Mouse (Mus musculus) intestine, embryonic 15.5 days (tissue): ENCODE measurements around the gene Acly. TPM values are rescaled to one million over a fixed set of nuclear protein-coding genes. Genes with fewer than 3 reads are reported as not detected.
A peak's percentile ranks its signal among the peaks of the same experiment; 100 is the strongest.
"Not testable (repeated sequence)": the region's sequence is repeated elsewhere in the genome, so short reads cannot be mapped to it uniquely, and the experiment has no call there.

Source experiments
- ATAC-seq: fragments of 200-750 bp; cut with Nextera tagmentation; 2 replicates; pipeline ENCODE4 v1.8.0; 2017; ENCODE audit warnings: moderate TSS enrichment, moderate library complexity
- H3K27ac ChIP-seq: fragments of 300-500 bp; sonication (generic); 2 replicates; pipeline ENCODE4 v1.5.1; 2015; ENCODE audit warnings: mild to moderate bottlenecking, inconsistent platforms
- H3K27me3 ChIP-seq: fragments of 300-500 bp; sonication (generic); replicated peaks from 2 replicates; pipeline ENCODE4 v1.6.1; 2015; ENCODE audit warnings: inconsistent platforms
- H3K36me3 ChIP-seq: fragments of 300-500 bp; sonication (generic); 2 replicates; pipeline ENCODE4 v1.6.1; 2015; ENCODE audit warnings: inconsistent platforms
- H3K4me1 ChIP-seq: fragments of 300-500 bp; sonication (generic); replicated peaks from 2 replicates; pipeline ENCODE4 v1.6.1; 2015; ENCODE audit warnings: inconsistent platforms
- H3K4me2 ChIP-seq: fragments of 300-500 bp; sonication (generic); replicated peaks from 2 replicates; pipeline ENCODE4 v1.6.1; 2015; ENCODE audit warnings: mild to moderate bottlenecking, inconsistent platforms
- H3K4me3 ChIP-seq: fragments of 300-500 bp; sonication (generic); replicated peaks from 2 replicates; pipeline ENCODE4 v1.5.1; 2015; ENCODE audit warnings: inconsistent platforms
- H3K9ac ChIP-seq: fragments of 300-500 bp; sonication (generic); 2 replicates; pipeline ENCODE4 v1.6.1; 2015; ENCODE audit warnings: inconsistent platforms
- H3K9me3 ChIP-seq: fragments of 300-500 bp; sonication (generic); 2 replicates; pipeline ENCODE4 v1.6.1; 2016; ENCODE audit warnings: inconsistent platforms
- WGBS: fragments of 180-500 bp; shearing (Covaris S2); methylation state at CpG from one replicate; pipeline ENCODE4 v1.1.7; 2015; 5-methylcytosine and 5-hydroxymethylcytosine counted together
- polyA plus RNA-seq: library from polyadenylated mRNA; unstranded; fragments of >200 nt; fragmentation: Nextera tagmentation; extraction: Ambion mirVana; gene quantifications from 2 replicates; pipeline ENCODE4 v1.2.1, GENCODE M21; 2015

Acly gene
- polyA plus RNA-seq, 1 experiment from 2014 or later: 153 TPM

DNA sequence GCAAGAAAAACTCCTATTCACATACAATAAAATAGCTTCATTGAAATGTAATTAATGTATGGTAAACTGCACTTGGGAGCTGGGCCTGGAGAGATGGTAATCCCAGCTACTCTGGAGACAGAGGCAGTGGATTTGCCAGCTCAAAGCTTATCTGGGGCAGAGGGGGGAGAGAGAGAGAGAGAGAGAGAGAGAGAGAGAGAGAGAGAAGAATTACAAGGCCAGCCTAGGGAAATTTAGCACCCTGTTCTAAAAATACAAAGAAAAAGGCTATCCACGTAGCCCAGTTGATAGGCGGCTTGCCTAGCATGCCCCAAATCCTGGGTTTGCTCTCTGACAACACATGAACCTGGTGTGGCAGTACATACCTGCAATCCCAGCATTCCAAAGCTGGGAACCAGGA lies 13.8 kb upstream of the Acly start:
- Histone ChIP-seq H3K36me3 (no peaks in the 10 kb centered on the region), H3K27me3 (no peaks in the 10 kb centered on the region), H3K4me1 (peaks cover 6% of the 10 kb centered on the region), H3K27ac (no peak overlapping the region), H3K4me3 (no peak overlapping the region), H3K9me3 (no peaks in the 10 kb centered on the region), H3K4me2 (no peak overlapping the region), H3K9ac (no peak overlapping the region)
- 69% methylated on average over 2 of the region's 2 CpGs for WGBS
- ATAC-seq: no peak

DNA sequence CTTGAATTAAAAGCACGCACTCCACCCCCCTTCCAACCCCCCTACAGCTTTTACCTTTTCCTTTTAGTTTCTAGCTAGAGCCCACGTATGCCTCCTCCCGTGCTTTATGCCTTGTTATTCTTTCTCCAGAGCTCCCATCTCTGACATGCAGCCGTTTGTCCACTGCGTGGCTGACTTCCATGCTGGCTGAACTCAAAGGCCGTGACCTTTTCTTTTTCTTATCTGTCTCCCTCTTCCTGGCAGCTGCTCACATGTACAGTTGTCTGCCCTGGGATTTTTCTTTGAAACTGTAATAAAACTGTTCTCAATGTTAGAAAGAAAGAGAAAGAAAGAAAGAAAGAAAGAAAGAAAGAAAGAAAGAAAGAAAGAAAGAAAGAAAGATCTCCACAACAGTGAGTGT lies 13.2 kb upstream of the Acly start:
- Histone ChIP-seq H3K9me3 (no peaks in the 10 kb centered on the region), H3K27ac (no peak overlapping the region), H3K4me1 (peaks cover 6% of the 10 kb centered on the region), H3K36me3 (no peaks in the 10 kb centered on the region), H3K27me3 (no peaks in the 10 kb centered on the region), H3K9ac (no peak overlapping the region), H3K4me3 (no peak overlapping the region), H3K4me2 (no peak overlapping the region)
- ATAC-seq: no peak
- WGBS: 33% methylated on average over 6 of the region's 6 CpGs

DNA sequence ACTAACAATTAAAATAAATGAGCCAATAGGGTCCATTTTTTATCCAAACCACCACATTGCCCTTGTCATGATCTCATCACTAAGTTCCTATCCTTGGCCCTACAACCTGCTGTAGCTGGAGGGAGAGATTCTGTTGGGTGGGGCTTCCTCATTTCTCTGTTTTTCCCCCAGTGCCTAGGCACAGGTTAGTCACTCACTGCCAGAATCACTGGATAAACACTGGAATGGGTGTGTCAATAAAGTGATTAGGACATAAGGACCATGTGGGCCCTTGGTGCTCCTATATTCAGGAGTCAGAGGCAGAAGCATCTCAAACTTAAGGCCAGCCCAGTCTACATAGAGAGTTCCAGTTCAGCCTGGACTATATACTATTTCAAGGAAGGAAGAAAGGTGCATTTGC lies 8.7 kb upstream of the Acly start:
- Histone ChIP-seq H3K4me2 (no peak overlapping the region), H3K27me3 (no peaks in the 10 kb centered on the region), H3K4me1 (no peaks in the 10 kb centered on the region), H3K27ac (no peak overlapping the region), H3K9ac (no peak overlapping the region), H3K4me3 (no peak overlapping the region), H3K9me3 (no peaks in the 10 kb centered on the region), H3K36me3 (no peaks in the 10 kb centered on the region)
- no peak for ATAC-seq

- Histone ChIP-seq H3K4me1 (no peaks in the 10 kb centered on the region), H3K9me3 (no peaks in the 10 kb centered on the region), H3K9ac (no peak overlapping the region), H3K36me3 (no peaks in the 10 kb centered on the region), H3K27ac (no peak overlapping the region), H3K4me3 (no peak overlapping the region), H3K27me3 (no peaks in the 10 kb centered on the region), H3K4me2 (no peak overlapping the region)
- WGBS: 81% methylated on average over 1 of the region's 1 CpGs
- ATAC-seq: no peak
These were observed 8.2 kb upstream of the Acly start for GRCm38 (mm10) chr11:100535996-100536395.

DNA sequence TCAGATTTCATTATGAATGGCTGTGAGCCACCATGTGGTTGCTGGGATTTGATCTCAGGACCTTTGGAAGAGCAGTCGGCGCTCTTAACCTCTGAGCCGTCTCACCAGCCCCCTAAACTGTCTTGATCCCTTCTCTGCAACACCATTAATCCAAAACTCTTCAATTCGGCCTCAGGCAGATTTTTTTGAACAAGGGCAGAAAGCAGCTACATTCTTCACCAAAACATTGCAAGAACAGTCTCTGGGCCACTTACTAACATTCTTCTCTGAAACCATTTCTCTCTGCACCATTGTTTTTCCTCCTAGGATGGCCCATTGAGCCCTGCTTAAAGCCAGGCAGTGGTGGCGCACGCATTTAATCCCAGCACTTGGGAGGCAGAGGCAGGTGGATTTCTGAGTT lies 7.0 kb upstream of the Acly start:
- not testable (repeated sequence) for H3K27ac ChIP-seq, H3K9me3 ChIP-seq, H3K36me3 ChIP-seq, H3K4me1 ChIP-seq, ATAC-seq, H3K27me3 ChIP-seq, H3K9ac ChIP-seq, H3K4me2 ChIP-seq, H3K4me3 ChIP-seq
- 85% methylated on average over 6 of the region's 6 CpGs for WGBS

GRCm38 (mm10) chr11:100534411-100534810 lies 6.6 kb upstream of the Acly start:
- ATAC-seq, H3K27ac ChIP-seq, H3K9ac ChIP-seq, H3K4me2 ChIP-seq, H3K9me3 ChIP-seq, H3K36me3 ChIP-seq, H3K4me1 ChIP-seq, H3K27me3 ChIP-seq, H3K4me3 ChIP-seq: not testable (repeated sequence)
- 84% methylated on average over 2 of the region's 2 CpGs for WGBS

DNA sequence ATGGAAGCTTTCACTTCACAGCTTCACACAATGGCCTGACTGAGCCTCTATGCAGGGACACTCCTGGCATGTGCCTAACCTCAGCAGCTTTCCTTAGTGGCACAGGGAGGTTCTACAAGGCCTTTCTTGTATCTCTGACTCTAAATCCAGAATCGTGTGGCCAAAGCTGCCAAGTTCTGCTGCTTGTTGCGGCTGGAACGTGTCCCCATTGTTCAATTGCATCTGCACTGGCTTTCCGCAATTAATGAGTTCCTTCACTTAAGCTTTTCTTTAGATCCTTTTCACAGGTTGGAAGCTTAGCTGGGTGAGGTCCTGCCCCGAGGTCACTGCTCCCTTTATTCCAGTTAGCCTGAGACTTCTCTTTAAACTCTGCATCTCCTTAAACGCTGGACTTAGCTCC lies 6.1 kb upstream of the Acly start:
- peaks cover under 1% of the 10 kb centered on the region; the same call in 1 of the 2 replicates for H3K4me1 ChIP-seq
- no peaks in the 10 kb centered on the region for H3K9me3 ChIP-seq
- no peak overlapping the region for H3K4me2 ChIP-seq
- no peaks in the 10 kb centered on the region for H3K36me3 ChIP-seq
- H3K27me3 ChIP-seq: no peaks in the 10 kb centered on the region
- WGBS: 83% methylated on average over 6 of the region's 6 CpGs
- ATAC-seq: no peak
- no peak overlapping the region for H3K9ac ChIP-seq
- no peak overlapping the region for H3K4me3 ChIP-seq
- H3K27ac ChIP-seq: no peak overlapping the region

- peak; percentile 37; the same call in 1 of the 2 replicates for ATAC-seq
- H3K9ac ChIP-seq: peak overlapping the region; percentile 52
These were observed 770 bp upstream of the Acly start for GRCm38 (mm10) chr11:100528375-100529165.

GRCm38 (mm10) chr11:100527066-100527457 lies 738 bp downstream of the Acly start:
- Histone ChIP-seq H3K27ac (peak overlapping the region; percentile 84), H3K9me3 (no peaks in the 10 kb centered on the region), H3K4me3 (peak overlapping the region; percentile 77), H3K36me3 (peaks cover 18% of the 10 kb centered on the region), H3K4me1 (peaks cover 37% of the 10 kb centered on the region), H3K27me3 (no peaks in the 10 kb centered on the region), H3K9ac (peak overlapping the region; percentile 86), H3K4me2 (peak overlapping the region; percentile 91)
- peak; percentile 21 for ATAC-seq
- under 1% methylated on average over 26 of the region's 26 CpGs for WGBS

More at GRCm38 (mm10) chr11:100528375-100529165, 770 bp upstream of the Acly start:
- H3K4me2 ChIP-seq: peak overlapping the region; percentile 91
- peaks cover 37% of the 10 kb centered on the region for H3K4me1 ChIP-seq
- WGBS: 22% methylated on average over 19 of the region's 19 CpGs
- 0 out of 2 replicates have a peak, but pooled peaks cover 5% of the 10 kb centered on the region for H3K36me3 ChIP-seq
- H3K4me3 ChIP-seq: peak overlapping the region; percentile 77
- H3K27ac ChIP-seq: peak overlapping the region; percentile 76
- H3K9me3 ChIP-seq: no peaks in the 10 kb centered on the region
- H3K27me3 ChIP-seq: no peaks in the 10 kb centered on the region

GRCm38 (mm10) chr11:100526052-100526816 lies 1.6 kb downstream of the Acly start:
- H3K27me3 ChIP-seq: no peaks in the 10 kb centered on the region
- 0 out of 2 replicates have a peak overlapping the region, but pooled peaks have one; percentile 84 for H3K27ac ChIP-seq
- H3K4me3 ChIP-seq: peak overlapping the region; percentile 77
- H3K4me1 ChIP-seq: peaks cover 37% of the 10 kb centered on the region
- H3K9me3 ChIP-seq: no peaks in the 10 kb centered on the region
- H3K9ac ChIP-seq: peak overlapping the region; percentile 86
- peaks cover 27% of the 10 kb centered on the region for H3K36me3 ChIP-seq
- H3K4me2 ChIP-seq: peak overlapping the region; percentile 91
- no peak for ATAC-seq
- 15% methylated on average over 15 of the region's 15 CpGs for WGBS

DNA sequence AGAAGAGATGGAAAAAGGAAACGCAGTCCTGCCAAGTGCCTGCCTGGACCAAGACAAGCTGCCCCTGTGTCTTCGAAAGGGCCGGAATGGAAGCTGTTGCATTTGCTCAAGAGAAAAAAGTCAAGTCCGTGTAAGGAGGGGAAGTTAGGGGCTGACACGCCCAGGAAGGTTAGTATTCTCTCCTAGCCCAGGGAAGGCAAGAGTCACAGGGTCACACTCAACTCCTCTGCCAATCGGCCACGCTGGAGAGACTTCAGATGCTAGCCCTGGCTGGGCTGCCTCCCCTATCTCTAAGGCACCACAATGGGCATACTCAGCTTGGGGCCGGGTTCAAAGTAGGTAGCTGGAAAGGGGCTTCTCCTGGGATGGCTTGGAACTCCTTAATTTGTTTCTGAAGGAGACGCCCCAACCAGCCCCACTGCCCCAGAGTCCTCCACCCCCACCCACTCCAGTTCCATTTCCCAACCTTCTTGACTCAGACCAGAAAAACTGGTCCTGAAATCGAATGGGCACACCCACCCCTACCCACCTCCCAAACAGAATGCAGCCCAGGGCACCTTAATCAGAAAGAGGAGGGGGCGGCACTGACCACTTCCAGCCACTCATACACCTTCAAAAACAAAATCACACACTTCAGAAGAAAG lies 2.7 kb downstream of the Acly start:
- Histone ChIP-seq H3K4me1 (peaks cover 40% of the 10 kb centered on the region), H3K4me2 (peak overlapping the region; percentile 91), H3K9me3 (no peaks in the 10 kb centered on the region), H3K27me3 (no peaks in the 10 kb centered on the region), H3K27ac (no peak overlapping the region), H3K9ac (peak overlapping the region; percentile 17; the same call in 1 of the 2 replicates), H3K36me3 (peaks cover 27% of the 10 kb centered on the region), H3K4me3 (peak overlapping the region; percentile 18)
- 43% methylated on average over 11 of the region's 11 CpGs for WGBS
- ATAC-seq: no peak

DNA sequence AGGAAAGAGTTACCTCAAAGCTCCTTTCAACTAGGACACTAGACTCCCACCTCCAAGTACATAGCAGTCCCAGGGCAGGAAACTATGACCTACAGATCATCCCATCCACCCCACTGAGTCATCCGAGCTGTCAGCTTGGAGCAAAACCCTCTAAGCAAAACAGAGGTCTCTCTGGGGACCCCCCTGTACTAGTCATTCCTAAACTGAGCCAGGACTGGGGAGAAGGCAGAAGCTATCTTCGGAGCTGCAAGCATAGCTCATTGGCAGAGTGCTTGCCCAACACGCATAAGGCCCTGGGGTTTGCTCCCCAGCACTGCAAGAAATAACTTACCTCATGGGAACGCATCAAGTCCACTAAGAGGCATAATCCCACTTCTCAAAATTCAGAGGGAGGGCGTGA lies 3.4 kb downstream of the Acly start:
- H3K4me1 ChIP-seq: peaks cover 41% of the 10 kb centered on the region
- H3K36me3 ChIP-seq: peaks cover 34% of the 10 kb centered on the region
- H3K4me2 ChIP-seq: 0 out of 2 replicates have a peak overlapping the region, but pooled peaks have one; percentile 91
- 81% methylated on average over 5 of the region's 5 CpGs for WGBS
- no peaks in the 10 kb centered on the region for H3K9me3 ChIP-seq
- H3K27me3 ChIP-seq: no peaks in the 10 kb centered on the region
- no peak overlapping the region for H3K9ac ChIP-seq
- no peak overlapping the region for H3K4me3 ChIP-seq
- H3K27ac ChIP-seq: no peak overlapping the region
- ATAC-seq: no peak
